Mouse (Mus musculus) brain, embryonic 14.5 days (tissue): ENCODE data around the gene Slc11a1.

Experiments
- CTCF ChIP-seq: fragments of 200-500 bp; IDR thresholded peaks from 2 replicates; pipeline ENCODE4 v1.5.1; 2012; ENCODE audit warnings: inconsistent platforms, mild to moderate bottlenecking, moderate library complexity, borderline replicate concordance; ENCODE audit not compliant: insufficient read depth, insufficient read length; ENCODE audit errors: extremely low read depth
- POLR2A ChIP-seq: fragments of 200-500 bp; IDR thresholded peaks from 2 replicates; pipeline ENCODE4 v1.6.1; 2012; ENCODE audit warnings: mild to moderate bottlenecking, inconsistent platforms, borderline replicate concordance; ENCODE audit not compliant: poor library complexity, insufficient read depth, insufficient read length, severe bottlenecking; ENCODE audit errors: extremely low read depth

GRCm38 (mm10) chr1:74390924-74391748 lies 16.1 kb downstream of the Slc11a1 start, which contains the start of gene Ctdsp1:
- TF ChIP-seq CTCF = no peak; the same call in 1 of the 2 replicates
- TF ChIP-seq POLR2A = no peak
